Mouse (Mus musculus) C2C12 (cell line): ENCODE data around the gene Rgs2.

ENCODE experiments used
- CEBPB ChIP-seq: IDR thresholded peaks from one replicate; pipeline ENCODE4 v1.6.1; 2011; ENCODE audit warnings: low read depth, mild to moderate bottlenecking, control low read depth, moderate library complexity
- CTCF ChIP-seq: IDR thresholded peaks from one replicate; pipeline ENCODE4 v1.5.1; 2011; ENCODE audit not compliant: control insufficient read depth, insufficient read depth, insufficient read length

DNA sequence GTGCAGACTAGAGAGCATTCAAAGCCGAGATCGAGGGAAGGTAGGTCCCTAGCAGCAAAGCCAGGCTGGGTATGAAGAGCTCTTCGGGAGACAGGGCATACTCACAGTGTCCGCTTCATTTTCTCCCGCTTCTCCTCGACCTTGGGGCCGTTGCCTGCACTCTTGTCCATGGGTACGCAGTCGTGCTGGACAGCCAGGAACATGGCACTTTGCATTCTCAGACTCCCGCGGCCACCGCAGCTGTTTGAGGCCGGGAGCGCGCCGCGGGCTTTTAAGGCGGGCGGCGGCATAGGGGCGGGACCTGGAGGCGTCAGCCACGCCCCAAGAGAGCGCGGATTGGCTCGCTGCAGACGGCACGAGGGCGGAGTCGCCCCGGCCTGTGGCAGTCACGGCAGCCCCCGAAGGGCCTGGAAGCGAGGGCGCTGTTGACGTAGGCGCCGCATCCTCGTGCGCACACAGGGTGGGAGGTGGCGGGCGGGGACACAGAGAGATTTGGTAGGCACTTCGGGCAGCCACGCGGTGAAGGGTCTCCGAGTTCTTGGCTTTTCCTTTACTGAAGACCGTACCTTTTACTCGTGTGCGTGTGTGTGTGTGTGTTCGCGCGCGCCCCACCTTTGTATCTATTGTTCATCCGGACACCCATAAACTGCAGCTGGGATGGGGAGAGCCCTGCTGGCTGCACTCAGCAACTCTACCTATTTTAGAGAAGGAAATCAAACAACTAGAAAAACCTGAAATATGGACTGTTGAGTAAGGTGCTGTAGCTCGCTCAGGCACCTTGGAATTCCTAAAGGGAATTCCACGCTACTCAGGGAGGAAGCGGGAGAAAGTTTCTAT, at the start of gene Rgs2:
- no peak for TF ChIP-seq CTCF
- TF ChIP-seq CEBPB = no peak
